Mouse (Mus musculus): ENCODE results near the gene Plin4.

Gene Plin4

DNA sequence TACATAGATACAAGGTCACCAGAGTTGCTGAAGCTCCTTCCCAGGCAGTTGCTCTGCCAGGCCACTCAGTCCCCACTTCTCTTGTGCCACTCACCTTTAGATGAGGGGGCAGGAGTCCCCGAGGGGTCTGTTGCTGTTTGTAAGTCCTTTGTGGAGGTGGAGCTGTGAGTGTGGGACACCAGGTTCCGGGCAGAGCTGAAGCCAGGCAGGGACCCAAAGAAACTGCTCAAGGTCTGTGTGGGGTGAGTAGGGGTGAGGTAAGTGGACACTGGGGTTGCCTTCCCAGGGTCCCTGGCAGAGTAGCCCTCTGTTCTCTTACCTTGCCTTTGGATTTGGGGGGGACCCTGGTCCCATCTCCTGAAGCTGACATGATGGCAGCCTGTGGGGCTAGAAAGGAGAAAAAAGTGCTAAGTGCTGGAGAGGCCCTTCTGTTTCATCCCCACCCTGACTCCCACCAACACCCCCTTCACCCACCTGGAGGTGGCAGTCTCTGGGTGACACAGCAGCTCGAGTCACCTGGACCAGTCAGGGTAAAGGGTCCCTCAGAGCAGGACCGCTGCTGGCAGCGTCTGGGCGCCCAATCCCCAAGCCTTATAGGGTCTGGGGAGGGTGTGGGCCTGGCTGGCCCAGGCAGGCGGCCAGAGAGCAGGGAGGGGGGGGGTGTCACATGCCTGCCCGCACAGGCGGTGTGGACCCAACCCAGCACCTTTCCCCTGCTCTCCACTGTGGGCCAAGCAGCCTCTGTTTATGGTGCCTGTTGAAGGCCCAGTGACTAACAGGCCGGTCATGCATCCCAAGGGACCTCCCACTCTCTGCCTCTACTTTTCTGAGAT, at the start of gene Plin4:
Plin4 (minus strand) TSS at position 585 of the 833 bp plus-strand sequence.
- no peak for DNase-seq

DNA sequence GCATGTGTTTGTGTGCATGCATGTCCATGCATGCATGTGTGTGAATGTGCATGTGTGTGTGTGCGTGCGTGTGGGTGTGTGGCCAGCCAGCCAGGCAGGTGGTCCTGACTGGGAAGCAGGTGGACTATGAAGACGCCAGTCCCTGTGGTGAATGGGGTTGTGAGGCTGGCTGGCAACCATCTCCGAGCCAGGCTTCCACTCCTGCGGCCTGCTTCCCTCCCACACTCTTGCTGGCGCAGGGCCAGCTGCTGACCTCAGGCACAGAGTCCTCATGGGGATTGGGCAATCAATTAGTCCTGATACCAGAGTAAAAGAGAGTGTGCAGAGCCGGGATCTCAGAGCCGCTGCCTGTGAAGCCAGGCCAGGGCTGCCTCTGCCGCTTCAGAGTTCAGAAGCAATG, 44.0 kb upstream of the Plin4 start:
- peak in 1 of 2 experiments; percentile 74 for DNase-seq

DNA sequence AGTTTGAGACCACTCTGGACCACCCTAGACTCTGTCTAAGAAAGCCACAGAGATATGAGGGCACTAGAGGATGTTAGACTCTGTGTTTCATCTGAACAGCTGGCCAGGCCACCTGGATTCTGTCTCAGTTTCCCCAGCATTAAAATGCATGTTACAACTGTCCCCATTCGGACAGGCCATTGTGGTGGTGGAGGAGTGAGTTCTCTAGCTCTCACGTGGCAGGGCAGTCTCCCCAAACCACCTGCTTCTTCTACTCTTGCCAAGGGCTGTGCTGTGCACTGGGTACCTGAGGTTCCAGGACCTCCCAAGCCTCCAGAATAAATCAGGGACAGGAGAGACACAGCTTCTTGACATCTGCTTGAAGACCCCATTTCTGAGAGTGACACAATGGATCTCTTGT, 40.3 kb upstream of the Plin4 start:
- DNase-seq = no peak

DNA sequence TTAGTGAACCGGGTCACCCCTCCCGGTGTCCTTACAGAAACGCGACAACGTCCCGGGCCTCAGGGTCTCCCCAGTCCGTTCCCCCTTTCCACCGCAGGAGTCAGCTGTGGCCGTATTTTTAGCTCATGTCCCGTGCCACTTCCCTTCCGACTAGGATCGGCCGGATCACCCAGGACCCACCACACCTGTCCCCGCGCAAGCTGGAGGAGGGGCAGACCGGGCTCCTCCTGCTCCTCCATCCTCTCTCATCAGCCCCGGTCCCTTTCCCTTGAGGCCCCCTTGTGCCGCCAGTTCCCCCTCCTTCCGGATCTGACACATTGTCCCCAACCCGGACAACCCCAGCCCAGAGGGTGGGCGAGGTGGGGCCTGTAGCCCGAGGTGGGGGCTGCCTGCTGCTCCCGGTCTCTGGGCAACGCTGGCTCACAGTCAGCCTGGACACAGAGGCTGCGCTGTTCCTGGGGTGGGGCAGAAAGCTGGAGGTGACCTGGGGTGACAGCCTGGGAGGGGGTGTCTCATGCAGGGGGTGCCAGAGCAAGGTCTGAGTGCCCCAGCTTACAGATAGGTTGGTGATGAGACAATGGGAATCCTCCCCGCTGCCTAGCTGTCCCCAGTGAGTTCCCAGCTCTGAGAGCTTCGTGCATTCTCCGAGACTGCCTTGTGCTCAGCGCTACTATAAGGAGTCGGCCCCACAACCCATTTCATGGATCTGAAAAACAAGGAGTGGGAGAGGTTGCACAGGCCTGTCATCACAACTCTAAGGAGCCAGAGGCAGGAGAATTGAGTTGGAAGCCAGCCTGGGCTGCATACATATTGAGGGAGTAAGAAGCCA, 39.4 kb upstream of the Plin4 start:
- no peak for DNase-seq

DNA sequence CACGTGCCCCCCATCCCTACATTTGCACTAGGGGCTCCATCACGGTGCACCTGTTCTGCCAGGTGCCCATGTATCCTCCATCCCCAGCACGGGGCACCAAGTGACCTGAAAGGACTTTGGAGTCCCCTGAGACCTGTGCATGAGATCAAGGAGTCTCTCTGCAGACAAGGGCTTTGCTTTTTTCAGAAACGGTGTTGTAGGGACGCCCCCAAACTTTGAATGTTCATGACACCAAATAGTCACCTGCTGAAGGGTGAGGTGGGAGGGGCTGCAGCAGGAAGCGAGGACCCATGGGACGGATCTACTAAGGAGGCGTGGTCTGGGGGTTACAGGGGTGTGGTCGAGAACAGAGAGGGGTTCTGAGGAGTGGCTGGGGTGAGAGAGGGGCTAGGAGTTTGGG, 38.7 kb upstream of the Plin4 start:
- no peak for DNase-seq

DNA sequence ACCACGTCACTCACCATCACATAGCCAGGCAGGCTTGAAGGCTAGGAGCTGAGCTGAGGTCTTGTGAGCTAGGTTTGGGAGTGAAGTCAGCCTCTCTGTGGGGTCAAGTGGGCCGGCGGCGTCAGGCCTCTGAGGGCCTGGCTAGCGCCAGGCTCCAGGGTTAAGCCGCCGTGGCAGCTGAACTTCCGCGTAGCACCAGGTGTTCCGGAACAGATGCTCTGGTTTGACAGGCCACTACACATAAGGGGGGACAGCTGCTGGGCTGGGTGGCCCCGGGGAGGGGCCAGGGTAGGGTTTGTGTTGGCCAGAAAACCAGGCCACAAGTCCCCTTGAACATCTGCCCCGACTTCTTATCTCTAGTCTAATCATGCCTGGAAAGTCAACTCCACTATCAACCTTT, 37.8 kb upstream of the Plin4 start:
- no peak for DNase-seq

DNA sequence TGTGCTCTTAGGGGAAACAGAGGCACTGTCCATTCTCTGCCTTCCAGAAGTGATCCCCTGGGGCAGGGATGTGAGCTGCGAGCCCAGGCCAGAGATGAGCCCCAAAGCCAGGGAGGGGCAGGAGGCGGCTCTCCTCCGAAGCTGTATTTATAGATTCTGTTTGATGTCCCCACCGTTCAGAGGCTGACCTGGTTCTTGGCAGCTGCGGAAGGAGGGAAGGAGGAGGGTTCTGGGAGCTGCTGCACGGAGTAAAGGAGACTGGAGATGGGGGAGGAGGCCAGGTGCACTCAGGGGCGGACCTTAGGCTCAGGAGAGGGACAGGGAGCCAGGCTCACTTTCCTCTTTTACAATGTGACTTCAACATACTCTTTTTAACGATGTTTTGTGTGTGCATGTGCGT, 36.5 kb upstream of the Plin4 start:
- DNase-seq = no peak

DNA sequence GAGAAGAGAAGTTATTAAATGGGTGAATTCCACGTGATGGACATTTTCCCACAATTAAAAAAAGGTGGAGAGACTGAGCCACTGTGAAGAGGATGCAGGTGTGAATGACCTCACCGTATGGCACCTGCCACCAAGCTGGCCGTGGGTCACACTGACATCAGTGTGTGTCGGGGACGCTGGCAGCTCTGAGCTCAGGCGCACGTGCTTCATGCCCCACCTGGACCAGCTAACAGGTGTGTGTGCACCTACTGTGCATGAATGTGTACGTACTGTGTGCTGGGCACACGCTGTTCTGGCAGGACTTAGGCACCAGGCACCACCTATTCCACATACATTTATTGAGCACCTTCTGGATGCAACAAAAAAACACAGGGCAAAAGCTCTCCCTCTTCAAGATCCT, 34.9 kb upstream of the Plin4 start:
- DNase-seq = no peak

DNA sequence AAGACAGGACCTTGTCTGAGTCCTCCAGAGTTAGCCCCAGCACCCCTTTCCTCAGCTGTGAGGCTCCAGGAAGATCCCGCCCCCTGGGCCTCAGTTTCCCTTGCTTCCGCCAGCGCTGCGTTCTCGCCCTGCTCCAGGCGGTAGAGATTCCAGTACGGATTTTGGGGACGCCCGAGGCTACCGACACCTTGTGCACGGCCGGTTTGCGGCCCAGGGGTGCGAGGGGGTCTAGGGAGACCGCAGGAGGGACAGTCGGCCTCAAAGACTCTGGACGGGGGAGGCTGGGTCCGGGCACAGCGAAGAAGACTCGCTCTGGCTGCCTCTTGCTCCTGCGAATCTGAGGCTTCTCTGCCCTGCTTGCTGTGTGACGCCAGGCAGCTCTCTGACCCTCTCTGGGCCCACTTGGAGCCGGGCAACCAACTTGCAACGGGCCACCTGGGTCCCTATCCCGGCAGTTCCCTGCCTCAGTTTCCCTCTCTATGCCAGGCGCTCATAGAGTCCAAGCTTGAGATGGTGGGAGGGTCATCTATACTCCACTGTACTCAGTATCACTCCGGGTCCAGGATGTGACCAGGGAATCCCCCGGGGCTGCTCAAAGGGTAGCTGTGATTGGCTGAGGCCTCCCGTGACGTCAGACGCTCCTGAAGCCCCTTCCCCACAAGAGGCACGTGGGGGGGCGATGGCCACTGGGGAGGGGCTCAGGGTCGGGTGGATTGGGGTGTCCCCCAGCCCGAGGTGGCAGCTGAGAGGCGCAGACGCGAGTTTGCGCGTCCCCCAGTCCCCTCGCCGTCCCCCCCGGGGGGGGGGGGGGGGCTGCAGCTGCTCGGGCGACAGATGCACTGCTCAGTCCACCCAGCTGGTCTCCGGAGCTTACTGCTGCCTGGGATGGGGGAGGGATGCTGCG, 32.4 kb upstream of the Plin4 start:
- DNase-seq = peak; percentile 81 to 82

DNA sequence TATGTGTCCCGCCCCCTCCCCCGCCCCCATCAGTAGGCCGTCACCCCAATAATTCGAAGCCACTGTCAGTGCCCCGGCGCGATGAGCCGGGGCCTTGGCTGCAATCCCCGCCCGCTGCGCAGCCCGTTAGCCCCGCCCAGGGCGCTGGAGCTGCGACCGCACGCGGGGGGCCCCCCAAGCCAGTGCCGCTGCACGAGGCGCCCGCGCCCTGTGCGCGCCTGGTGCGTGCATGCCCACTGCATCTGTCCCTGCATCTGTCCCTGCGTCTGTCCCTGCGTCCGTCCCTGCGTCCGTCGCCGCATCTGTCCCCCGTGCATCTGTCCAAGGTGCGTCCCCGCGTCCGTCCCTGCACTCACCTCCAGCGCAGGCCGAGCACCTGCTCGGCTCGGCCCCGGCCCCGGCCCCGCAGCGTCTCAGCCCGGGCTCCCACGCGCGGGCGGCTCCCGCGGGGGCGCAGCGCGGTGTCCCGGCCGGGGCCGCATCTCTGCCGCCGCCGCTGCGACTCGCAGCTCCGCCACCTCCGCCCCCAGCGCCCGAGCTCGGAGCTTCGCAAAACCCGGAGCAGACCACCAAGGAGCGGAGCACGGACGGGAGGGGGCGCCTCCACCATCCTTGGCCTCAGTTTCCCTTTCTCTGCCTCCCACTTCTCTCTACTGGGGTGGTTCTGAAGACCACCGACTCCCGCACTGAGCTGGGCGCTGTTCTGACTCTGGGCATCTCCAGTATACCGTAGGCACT, 30.4 kb upstream of the Plin4 start, which contains the start of gene Sema6b:
Sema6b (minus strand) TSS at position 486 of the 738 bp plus-strand sequence.
- peak; percentile 91 for DNase-seq

DNA sequence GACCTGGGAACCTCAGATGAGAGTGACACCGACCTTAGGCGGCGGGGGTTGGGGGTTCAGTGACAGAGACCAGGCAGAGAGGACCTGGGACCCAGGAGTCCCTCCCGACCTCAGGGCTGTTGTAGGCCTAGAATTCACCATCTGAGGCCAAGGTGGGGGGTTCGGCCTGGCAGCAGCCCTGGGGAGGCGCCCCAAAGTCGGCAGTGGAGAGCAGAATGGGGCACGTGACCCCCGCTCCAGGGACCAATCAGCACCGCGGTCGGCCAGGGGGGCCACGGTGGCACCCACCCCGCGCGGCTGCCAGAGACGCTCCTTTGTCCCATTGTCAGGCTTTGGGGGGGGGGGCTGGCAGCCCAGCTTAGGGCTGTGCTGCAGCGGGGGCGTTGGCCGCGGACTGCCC, 29.8 kb upstream of the Plin4 start:
- DNase-seq = peak in 1 of 2 experiments; percentile 47

DNA sequence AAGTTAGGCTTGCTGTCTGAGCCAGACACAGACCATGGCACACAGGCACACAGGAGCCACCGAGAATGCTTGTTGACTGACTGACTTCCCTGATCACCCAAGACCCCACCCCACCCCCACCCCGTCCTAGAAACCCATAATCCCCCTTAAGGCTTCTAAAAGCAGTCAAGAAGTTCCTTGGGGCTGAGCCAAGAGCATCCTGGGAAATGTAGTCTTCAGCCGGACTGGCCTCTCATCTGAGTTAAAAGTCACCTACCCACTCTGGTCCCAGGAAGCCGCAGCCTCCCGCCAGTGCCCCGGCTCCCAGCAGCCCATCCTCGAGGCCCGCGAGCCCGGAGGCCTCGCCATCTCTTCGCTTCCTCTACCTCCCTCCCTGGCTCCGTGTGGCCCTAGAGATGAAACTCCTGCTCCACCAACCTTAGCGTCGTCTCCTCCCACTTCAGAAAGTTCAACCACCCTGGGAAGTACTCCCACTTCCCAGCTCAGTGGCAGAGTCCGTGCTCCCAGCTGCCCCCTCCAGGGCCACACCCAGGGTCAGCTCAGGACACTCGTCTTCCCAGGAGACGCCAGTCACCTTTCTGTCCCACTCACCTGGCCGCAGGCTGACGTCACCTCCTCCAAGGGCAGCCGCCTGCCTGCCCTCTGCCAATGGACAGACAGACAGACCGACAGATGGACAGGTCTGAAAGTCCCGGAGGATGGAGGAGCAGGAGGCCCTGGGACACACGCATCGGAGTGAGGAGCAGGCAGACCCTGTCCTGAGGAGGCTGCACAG, 28.4 kb upstream of the Plin4 start:
- DNase-seq = peak in 1 of 2 experiments; percentile 64

DNA sequence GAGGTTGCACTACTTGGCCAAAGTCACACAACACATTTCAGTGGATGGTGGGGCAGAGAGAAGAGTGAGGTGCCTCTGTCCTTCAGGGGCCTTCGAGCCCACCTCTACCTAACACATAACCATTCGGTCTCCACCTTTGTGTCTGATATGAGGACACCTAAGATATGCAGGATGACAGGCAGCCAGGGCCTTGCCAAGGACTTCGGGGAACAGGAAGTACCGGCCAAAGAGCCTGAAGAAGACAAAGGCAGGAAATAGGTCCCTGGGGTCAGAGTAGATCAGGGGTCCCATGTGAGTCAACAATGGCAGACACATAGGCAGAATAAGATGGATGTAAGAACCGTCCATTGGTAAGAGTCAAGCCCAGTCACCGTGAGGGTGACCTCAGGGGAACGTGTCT, 27.0 kb upstream of the Plin4 start:
- DNase-seq = no peak

DNA sequence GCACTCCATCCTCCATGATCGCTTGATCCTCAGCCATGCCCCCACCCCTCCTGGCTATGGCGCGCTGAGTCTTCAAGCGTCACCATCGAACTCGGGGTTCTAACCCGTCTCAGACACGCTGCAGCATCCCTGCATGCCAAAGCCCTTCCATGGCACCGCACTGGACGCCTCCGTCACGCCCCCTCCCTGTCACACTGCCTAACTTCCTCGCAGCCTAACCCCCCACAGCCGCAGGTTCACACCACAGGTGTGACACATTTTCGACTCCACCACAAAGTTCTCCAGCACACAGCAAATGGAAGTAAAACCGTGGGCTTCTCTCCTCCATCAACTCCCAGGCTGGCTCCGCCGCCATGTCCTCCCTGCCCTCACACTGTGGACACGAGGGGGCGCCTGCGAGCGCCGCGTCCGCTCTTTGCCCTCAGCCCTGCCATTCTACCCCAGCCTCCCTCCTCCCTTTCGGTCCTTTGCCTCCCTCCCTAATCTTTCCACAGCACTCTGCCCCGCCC, 24.9 kb upstream of the Plin4 start:
- DNase-seq = peak; percentile 72 to 83

DNA sequence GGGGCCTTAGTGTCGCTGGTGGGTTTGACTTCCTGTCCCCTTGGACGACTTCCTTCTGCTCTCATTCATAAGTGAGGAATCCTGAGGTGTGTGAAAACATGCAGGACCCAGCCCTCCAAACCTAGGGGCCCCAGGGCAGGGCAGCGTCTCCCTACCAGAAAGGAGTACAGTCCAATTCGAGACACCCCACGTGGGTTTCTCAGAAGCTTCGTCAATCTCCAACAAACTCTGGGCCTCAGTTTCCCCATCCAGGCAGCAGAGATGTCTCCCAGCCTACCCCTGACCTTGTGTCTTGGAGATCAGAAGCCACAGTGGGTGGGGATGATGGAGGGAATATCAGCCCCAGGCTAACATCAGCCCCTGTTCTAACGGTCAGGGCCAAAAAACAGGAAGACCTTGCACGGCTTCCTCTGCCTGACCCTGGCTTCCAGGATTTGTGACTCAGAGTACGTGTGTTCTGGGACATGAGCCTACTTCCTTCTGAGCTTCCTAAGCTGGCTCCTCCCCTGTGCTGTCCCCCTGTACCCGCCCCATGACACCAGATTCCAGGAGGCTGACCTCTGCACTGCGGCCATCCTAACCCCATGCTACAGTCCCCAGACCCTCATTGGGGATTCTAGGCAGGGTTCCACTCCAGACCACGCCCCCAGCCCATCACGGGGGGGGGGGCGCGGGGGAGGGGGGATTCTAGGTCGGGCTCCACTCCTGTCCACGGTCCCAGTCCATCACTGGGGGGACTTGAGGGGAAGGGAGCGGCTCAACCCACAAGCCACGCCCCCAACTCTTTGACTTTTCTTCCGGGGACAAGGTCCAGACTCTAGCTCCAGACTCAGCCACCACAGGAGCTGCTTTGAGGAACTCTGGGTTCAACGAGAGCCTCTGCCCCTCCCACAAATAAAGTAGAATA, 24.1 kb upstream of the Plin4 start:
- no peak for DNase-seq

DNA sequence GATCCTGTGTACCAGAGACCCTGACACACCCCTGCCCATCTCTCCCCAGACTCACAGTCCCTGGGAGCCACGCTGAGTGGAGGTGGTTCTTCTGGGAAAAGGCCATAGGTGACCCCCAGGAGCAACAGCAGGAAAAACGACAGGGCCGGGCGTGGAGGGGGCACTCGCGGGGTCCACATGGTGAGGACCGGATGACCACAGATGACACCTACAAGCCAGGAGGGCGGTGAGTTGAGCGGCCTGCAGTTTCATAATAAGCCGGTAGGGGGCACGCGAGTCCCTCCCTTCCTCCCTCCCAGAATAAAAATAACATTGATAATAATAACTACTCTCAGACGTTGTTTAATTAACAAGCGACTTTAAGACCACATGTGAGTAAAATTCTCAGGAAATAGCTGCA, 23.1 kb upstream of the Plin4 start:
- peak; percentile 82 to 88 for DNase-seq

DNA sequence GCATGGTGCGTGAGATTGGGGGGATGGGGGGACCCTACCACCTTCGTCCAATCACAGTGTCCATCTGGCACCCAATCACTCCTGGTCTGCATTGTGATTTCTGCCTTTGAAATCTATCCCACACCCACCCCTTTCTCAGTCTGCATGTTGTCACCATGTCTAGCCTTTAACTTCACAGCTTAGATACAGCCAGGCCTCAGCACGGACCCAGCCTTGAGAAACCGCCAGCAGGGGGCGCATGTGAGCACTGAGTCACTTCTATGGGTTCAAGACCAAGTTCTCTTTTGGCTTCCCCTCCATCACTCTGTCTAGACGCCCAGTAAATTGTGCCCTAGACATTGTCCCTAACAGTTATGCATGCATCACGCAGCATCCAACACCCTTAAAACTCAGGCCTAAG, 22.2 kb upstream of the Plin4 start:
- peak; percentile 83 to 91 for DNase-seq

DNA sequence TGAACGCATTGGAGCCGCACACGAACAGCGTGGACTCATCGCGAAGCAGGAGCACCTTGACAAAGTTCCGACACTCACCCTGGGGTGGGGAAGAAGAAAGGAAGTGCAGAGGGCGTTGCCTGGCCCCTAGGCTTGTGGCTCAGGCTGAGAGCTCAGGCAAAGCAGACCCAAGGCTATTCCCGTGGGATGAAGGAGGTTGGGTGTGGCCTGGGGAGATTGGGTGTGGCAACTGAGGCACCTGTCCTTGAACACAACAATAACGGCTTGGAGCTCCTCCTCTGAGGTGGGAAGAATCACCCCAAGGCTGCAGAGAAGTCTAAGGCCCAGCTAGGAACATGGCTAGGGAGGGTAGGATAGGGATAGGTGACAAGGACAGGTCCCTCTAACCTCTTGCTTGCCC, 21.5 kb upstream of the Plin4 start:
- DNase-seq = no peak

DNA sequence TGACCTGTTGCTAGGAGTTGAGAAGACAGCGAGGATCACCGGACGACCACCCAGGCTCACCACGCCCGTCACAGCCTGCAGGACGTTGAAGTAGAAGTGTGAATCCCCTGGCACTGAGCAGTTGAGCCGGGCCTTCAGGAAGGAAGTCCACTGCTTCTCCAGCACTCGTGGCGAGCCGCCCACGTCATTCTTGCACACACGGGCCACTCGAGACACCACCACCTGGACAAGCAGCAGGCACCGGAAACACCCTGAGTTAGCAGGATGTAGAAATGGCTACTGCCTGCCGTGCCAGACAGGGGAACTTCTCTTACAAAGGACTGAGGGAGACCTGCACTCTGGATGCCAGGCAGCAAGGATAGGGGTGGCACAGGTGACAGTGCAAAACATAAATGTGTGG, 18.6 kb upstream of the Plin4 start:
- DNase-seq = no peak

DNA sequence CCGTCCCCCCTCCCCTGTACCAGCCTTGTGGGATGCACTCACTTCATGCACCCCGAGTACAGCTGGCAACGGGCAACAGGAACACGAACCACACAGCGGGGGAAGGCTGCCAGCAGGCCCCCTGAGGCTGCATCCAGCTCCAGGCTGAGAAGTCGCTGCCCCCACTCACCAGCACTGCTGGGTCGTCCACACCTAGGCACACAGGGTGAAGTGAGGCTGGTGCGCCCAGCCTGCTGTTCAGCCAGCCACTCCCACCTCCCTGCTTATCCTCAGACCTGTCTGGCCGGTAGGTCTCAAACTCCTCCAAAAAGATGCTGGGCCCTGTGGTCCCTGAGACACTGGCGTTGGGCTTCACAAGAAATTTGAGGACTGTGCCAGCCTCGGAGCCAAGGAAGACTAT, 16.6 kb upstream of the Plin4 start:
- DNase-seq = no peak

All from cerebellum, postnatal 14 days (tissue).